In genomic region chr10:93471415-93471814, GRCm38 (mm10) we compare ENCODE assay signal across 8 mouse cellular contexts. TPM values are rescaled to one million over a fixed set of nuclear protein-coding genes. Genes with fewer than 3 reads are reported as not detected.
DNase-seq lines count a peak whose midpoint lies in the region; ATAC-seq and TF ChIP-seq lines count a peak whose summit lies in the region.

No protein-coding gene starts in this region.

- ATAC-seq in liver, embryonic 13.5 days (ENCODE audit: low read depth) = peak; percentile 48; the same call in 1 of the 2 replicates
- ATAC-seq in neural tube, embryonic 14.5 days (ENCODE audit: low read depth) = peak; percentile 63; the same call in 1 of the 2 replicates

- TF ChIP-seq POLR2A in testis, adult 2 months (IDR thresholded peaks at IDR 0.05; ENCODE audit: control insufficient read depth, low read depth, low read length) = no peak

- H3K4me2 ChIP-seq in liver, embryonic 13.5 days = no peak overlapping the region
- no peak overlapping the region for H3K4me2 ChIP-seq in neural tube, embryonic 14.5 days (ENCODE audit: low read depth, low read length)

- H3K4me1 ChIP-seq in liver, embryonic 13.5 days (replicated peaks) = peaks cover 13% of the 10 kb centered on the region
- H3K4me1 ChIP-seq in neural tube, embryonic 14.5 days (ENCODE audit: control insufficient read depth, insufficient read depth, low read length) = no peaks in the 10 kb centered on the region
- H3K4me1 ChIP-seq in testis, adult 2 months (ENCODE audit: control insufficient read depth, insufficient read depth, low read length) = peaks cover 4% of the 10 kb centered on the region

- no peak overlapping the region for H3K9ac ChIP-seq in liver, embryonic 13.5 days
- H3K9ac ChIP-seq in neural tube, embryonic 14.5 days (replicated peaks; ENCODE audit: low read depth, low read length) = no peak overlapping the region

- TF ChIP-seq CTCF in testis, adult 2 months (IDR thresholded peaks at IDR 0.05; ENCODE audit: control insufficient read depth, insufficient read depth, insufficient replicate concordance, low read depth, low read length) = peak; percentile 73; the same call in 1 of the 2 replicates

- peaks cover 79% of the 10 kb centered on the region for H3K36me3 ChIP-seq in liver, embryonic 13.5 days
- peaks cover 31% of the 10 kb centered on the region; the same call in 1 of the 2 replicates for H3K36me3 ChIP-seq in neural tube, embryonic 14.5 days (ENCODE audit: control insufficient read depth, insufficient read depth, low read length)
- H3K36me3 ChIP-seq in testis, adult 2 months (ENCODE audit: control insufficient read depth, insufficient read depth, low read length) = peaks cover 2% of the 10 kb centered on the region; the same call in 1 of the 2 replicates

- no peaks in the 10 kb centered on the region for H3K27me3 ChIP-seq in liver, embryonic 13.5 days
- no peaks in the 10 kb centered on the region for H3K27me3 ChIP-seq in neural tube, embryonic 14.5 days (ENCODE audit: control insufficient read depth, insufficient read depth, low read length)
- no peaks in the 10 kb centered on the region for H3K27me3 ChIP-seq in testis, adult 2 months (ENCODE audit: control insufficient read depth, insufficient read depth, low read length)

- WGBS in liver, embryonic 13.5 days (ENCODE audit: insufficient replicate concordance) = 54% methylated on average over 11 of the region's 11 CpGs
- WGBS in neural tube, embryonic 14.5 days = 51% methylated on average over 11 of the region's 11 CpGs

- DNase-seq in A20 (ENCODE audit: low read depth, low spot score) = peak; percentile 81
- peak; percentile 62 for DNase-seq in adrenal gland, adult 8-10 months
- peak; percentile 66 for DNase-seq in embryo, embryonic 11.5 days (ENCODE audit: low read depth, low spot score)
- DNase-seq in heart, adult 18-20 months = peak; percentile 84 to 96
- DNase-seq in kidney, postnatal 10 days = peak; percentile 93
- DNase-seq in liver, embryonic 13.5 days = peak; percentile 51

- H3K27ac ChIP-seq in liver, embryonic 13.5 days = no peak overlapping the region
- no peak overlapping the region for H3K27ac ChIP-seq in neural tube, embryonic 14.5 days (ENCODE audit: low read depth, low read length)
- H3K27ac ChIP-seq in testis, adult 2 months (ENCODE audit: control insufficient read depth, insufficient read depth, low read depth, low read length) = no peak overlapping the region

- H3K9me3 ChIP-seq in liver, embryonic 13.5 days (replicated peaks) = no peaks in the 10 kb centered on the region
- no peaks in the 10 kb centered on the region for H3K9me3 ChIP-seq in neural tube, embryonic 14.5 days (ENCODE audit: control insufficient read depth, low read length)

- no peak overlapping the region for H3K4me3 ChIP-seq in liver, embryonic 13.5 days (replicated peaks)
- no peak overlapping the region for H3K4me3 ChIP-seq in neural tube, embryonic 14.5 days (ENCODE audit: low read depth, low read length)
- no peak overlapping the region for H3K4me3 ChIP-seq in testis, adult 2 months (ENCODE audit: control insufficient read depth, low read depth, low read length)

RNA-seq across cellular contexts. Expression of gene Hal, which starts 17.2 kb away (rescaled TPM):
- under 1 TPM; 0.17 to 0.52 (median 0.39) TPM for total RNA-seq in adrenal gland, adult 8-10 months (2022)
- total RNA-seq in heart, adult 18-20 months (2021) = under 1 TPM in 1 of 2 experiments, not detected in 1; 0.54 TPM
- polyA plus RNA-seq in liver, embryonic 13.5 days (2015; fragmentation: Nextera tagmentation; extraction: Ambion mirVana) = 2.2 and 2.6 TPM in 2 replicates
- 0.05 TPM in 1 of 2 replicates, not detected in the other for polyA plus RNA-seq in neural tube, embryonic 14.5 days (2014; fragmentation: Nextera tagmentation; extraction: Ambion mirVana)
- polyA plus RNA-seq in testis, adult 2 months (2012; rRNA removed) = 1.3 and 1.6 TPM in 2 replicates

RNA-seq across cellular contexts. Expression of gene Lta4h, which starts 18.2 kb away (rescaled TPM):
- total RNA-seq in adrenal gland, adult 8-10 months (2022) = 10 to 100 TPM; 53.1 to 74.2 (median 65.2) TPM
- total RNA-seq in heart, adult 18-20 months (2021) = 10 to 100 TPM; 32.3 to 35.4 TPM
- polyA plus RNA-seq in liver, embryonic 13.5 days (2015; fragmentation: Nextera tagmentation; extraction: Ambion mirVana) = 82.8 and 94.8 TPM in 2 replicates
- 70.6 and 87.2 TPM in 2 replicates for polyA plus RNA-seq in neural tube, embryonic 14.5 days (2014; fragmentation: Nextera tagmentation; extraction: Ambion mirVana)
- 15.6 and 16.8 TPM in 2 replicates for polyA plus RNA-seq in testis, adult 2 months (2012; rRNA removed)
